Mouse (Mus musculus) adrenal gland (tissue): Measurements from ENCODE around the gene Phactr4.

ENCODE experiments used
- intact Hi-C: fragments of 180-260 bp; cut with DNase I; formaldehyde crosslinking; loops from one replicate; pipeline ENCODE4 v1.15.1; 2025
- long read RNA-seq, 2 experiments: library from polyadenylated mRNA; unstranded; transcript quantifications; one replicate each; pipeline ENCODE4 v2.0.0; 2020; ENCODE audit warnings: borderline replicate concordance in 1 of 2; ENCODE audit not compliant: insufficient replicate concordance in 1 of 2

The Phactr4 gene
- long read RNA-seq, experiment 1, partial matches to known transcripts, result 3 of 4 reads
- long read RNA-seq, experiment 1, other reads (novel, unspliced or antisense), result 1 of 4 reads
- long read RNA-seq, experiment 2, partial matches to known transcripts, result 4 of 9 reads
- long read RNA-seq, experiment 2, other reads (novel, unspliced or antisense), result 5 of 9 reads

DNA sequence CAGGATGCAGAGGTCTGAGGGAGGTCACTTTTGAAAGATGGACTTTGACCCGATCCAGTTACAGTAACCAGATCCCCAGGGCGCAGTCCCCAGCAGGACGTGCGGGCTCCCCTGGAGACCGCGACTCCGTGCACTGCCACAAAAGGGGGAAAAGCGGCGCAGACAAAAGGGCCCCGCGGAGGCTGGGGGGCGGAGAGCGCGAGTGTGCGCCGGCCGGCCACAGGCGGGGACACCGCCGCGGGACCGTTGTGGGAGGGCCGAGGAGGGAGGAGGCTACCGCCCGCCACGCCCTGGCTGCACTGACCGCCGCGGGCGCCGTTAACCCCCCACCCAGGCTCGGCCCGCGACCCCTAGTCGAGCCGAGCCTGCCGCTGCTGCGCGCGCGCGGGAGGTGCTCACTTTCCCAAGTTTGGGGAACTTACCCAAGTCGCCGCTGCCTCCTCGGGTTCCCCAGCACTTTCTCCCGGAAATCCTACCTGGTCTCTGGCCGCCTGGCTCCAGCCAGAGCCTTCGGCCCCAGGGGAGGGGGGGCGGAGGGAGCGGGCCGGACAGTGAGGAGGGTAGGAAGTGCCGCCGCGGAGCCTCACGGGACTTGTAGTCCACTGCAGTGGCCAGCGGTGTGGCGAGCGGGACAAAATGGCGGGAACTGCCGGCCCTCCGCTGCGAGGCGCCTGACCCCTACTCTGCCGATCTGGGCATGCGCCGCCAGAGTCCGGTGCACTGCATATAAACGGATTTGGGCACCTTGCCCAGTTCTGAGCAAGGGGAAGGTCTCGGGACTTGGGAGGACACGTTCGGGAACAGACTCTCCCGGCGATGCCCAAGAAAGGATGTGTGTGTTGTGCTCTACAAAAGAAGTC, at the start of gene Phactr4:
TSS of gene Phactr4 (minus strand) at position 567 of the 860 bp plus-strand sequence.
- intact Hi-C loops, result loop anchor here (5.0 kb wide), 2 partner anchors 40 to 90 kb away; partner anchors contain the start of genes Med18 and Sesn2

DNA sequence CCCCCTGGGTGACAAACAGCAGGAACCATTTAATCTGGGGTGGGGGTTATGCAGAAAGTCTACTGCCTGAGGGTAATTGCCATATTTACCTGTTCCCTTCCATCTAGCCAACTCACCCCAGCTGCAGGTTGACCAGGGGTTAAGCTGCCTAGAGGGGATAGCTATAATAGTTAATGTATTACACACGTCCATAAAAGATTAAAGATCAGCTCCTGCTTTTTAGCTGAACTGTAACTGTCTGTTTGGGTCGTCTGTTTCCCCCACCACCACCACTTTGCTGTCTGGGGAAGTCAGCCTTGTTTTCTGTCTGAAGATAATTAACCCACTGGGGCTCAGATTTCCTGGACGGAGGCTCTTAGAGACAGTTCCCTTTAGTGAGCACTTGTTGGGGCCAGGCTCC, 47.6 kb upstream of the Phactr4 start:
- intact Hi-C loops, result loop anchor here (5.0 kb wide), 1 partner anchor 37 kb away; no protein-coding TSS in a partner anchor

DNA sequence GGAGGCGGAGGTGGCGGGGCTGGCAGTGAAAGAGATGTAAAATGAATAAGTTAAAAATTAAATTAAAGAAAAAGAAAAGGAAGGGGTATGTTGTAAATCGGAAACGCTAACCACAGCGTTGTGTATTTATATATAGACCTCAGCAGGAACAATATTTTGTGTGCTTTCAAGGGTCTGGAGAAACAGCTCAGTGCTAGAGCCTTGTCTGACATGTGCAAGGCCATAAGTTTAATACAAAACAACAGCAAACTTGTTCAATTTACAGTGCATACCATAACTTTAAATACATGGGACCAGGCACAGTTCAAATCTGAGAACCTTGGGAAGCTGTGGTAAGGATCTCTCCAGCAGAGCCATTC, 41.9 kb upstream of the Phactr4 start:
- intact Hi-C loops, result loop anchor here (5.0 kb wide), 1 partner anchor 42 kb away; the partner anchor contains the start of gene Phactr4

DNA sequence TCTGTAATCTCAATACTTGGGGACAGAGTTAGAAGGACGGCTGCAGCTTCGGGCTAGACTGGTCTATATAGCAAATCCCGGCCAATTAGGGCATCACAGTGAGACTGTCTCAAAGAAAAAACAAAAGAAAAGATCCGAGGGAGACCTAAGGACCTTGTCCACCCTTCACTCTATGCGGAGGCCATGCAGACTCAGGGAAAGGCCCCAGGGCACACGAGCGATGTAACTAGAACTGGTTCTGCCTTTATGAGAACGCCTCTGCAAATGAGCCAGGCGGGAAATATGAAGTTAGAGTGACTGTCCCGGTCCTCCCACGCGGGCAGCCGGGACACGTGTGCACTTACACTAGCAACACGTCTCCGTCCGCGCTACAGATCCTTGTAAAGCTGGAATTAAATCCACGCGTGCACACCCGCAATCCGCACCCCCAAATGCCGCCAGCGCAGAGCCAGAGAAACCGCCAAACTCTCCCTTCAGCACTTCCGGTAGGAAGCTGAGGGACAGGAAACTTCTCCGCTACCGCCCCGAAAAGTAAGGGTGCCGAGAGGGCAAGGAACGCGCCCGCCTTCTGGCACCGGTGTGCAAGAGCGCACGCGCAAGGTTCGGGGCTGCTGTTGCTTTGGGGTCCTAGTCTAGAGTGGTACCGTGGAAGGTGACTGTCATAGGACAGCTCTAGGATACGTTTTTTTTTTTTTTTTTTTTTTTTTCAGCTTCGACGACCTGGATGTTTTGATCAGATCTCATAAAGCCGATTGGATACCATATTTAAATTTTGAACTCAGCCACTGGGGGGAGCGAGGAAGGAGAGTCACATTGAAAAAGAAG, 41.4 kb upstream of the Phactr4 start, which contains the start of gene Med18:
TSS of gene Med18 (minus strand) at position 492 of the 825 bp plus-strand sequence.
- intact Hi-C loops, result loop anchor here (5.0 kb wide), 1 partner anchor 41 kb away; the partner anchor contains the start of gene Phactr4

DNA sequence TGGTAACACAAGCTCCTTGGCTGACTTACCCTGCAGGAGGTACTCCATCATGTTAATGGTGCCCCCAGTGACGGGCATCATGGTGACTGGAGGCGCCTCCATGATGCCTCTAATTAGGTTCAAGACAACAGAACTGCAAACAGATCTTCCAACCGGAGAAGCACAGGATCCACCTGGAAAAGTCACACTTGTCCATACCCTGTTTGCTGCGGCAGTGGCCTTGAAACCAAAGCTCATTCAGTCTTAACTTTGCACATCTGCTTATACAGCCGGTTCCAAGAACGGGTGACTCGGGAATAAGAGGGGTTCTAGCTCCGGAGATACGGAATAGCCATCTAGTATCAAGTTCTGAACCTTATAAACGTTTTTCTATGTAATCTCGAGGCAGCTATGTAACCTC, 40.5 kb upstream of the Phactr4 start:
- intact Hi-C loops, result loop anchor here (5.0 kb wide), 1 partner anchor 41 kb away; the partner anchor contains the start of gene Phactr4

DNA sequence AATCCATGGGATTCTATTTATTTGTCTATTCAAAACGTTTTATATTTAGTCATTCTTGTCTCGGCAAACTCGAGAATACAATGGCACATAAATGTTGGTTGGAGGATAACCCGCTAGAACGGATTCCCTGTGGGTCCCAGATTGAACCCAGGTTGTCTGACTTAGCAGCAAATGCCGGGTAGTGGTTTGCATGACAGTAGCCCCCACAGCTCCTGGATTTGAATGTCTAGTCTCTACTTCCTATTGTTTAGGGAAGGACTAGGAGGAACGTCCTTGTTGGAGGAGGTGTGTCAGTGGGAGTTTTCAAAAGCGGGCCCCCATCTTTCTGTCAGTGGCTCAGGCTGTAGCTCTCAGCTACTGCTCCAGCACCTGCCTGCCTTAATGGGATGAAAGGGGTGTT, 37.9 kb upstream of the Phactr4 start:
- intact Hi-C loops, result loop anchor here (5.0 kb wide), 1 partner anchor 38 kb away; the partner anchor contains the start of gene Phactr4

DNA sequence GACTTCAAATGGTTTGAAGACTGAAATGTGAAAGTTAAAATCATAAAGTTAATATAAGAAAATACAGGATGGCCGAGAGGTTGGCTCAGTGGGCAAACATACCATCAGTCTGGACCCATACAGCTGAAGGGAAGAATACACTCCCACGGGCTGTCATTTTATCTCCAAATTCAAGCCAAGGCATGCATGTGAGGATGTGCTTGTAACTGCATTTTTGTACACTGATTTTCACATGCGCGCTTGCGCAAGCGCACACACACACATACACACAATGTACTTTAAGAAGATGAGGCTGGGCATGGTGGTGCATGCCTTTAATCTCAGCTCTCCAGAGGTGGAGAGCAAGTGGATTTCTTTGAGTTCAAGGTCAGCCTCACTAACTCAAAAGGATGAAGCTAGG, 33.3 kb upstream of the Phactr4 start:
- intact Hi-C loops, result no loop called here

DNA sequence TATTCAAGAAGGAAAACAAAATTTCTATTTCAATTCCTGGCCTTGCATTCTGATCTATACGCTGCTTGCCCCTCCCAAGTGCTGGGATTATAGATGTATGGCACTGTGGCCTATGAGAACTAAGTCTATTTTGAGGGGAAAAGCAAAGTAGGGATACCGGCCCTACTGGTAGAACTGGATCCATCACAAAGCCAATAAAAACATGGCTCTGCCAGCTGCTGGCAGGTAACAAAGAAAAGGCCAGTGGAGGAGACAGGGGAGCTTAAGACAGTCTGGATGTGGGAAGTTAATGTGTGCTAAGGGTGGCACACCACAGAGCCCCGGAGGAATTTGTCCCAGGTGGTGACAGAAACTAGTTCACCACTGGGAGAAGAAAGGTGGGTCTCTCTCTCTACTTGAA, 32.9 kb upstream of the Phactr4 start:
- intact Hi-C loops, result no loop called here

DNA sequence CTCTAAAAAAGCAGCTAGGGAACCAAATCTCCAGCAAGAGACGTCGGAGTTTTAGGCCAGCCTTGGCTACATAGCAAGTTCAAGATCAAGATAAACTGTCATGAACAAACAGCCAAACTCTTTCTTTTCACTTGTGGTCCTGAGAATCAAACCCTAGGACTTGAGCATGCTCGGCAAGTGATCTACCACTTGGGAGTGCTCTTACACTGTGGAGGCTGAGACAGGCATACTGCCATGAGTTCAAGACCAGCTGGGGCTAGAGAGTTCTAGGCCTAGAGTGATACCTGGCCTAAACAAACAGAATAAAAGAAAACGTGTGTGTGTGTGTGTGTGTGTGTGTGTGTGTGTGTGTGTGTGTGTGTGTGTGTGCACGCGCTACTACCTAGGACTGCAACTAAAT, 31.9 kb upstream of the Phactr4 start:
- intact Hi-C loops, result no loop called here

DNA sequence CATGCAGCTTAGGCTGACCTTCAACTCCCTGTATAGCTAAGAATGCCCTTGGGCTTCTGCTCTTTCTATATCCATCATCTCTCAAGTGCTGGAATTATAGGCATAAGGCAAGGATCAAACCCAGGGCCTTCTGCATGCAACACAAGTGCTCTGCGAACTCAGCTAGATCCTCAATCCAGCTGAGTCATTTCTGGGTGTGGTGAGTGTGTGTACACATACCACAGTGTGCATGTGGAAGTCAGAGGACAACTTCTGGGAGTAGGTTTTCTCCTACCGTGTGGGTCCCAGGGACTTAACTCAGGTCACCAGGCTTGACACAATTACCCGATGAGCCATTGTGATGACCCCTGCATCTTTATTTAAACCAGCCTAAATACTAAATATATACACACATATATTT, 27.5 kb upstream of the Phactr4 start:
- intact Hi-C loops, result no loop called here

DNA sequence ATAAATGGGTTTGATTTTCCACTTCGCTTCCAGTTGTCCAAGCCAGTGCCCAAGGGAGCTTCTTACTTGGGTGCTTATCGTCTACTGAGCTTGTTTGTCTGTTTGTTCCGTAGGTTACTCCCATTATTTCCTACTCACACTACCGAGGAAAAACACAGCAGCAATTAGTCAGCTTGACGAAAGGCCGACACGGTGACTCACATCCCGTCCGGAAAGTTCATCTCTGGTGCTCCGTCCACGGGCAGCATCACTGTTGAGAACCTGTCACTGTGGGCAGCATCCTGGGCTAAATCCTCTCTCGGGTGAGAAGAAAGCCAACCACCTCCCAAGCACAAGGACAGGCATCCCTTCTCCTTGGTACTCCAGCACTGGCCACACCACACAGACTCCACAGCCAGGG, 23.8 kb upstream of the Phactr4 start:
- intact Hi-C loops, result no loop called here

DNA sequence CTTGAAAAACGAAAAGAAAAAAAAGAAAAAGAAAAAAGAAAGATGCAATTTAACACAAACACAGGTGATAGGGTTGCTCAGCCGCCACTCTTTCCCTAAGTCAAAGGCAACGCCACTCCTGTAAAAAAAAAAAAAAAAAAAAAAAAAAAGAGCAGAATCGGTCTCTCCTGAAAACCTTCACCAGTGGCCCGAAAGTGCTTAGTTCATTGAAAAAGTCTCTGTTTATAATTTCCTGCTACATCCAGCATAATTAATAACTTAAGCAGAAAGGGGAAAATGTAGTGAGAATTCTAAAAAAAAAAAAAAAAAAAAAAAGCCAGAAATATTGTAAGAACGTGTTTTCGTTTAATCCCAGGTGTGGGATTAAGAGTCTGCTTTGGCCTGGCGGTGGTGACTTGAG, 22.2 kb upstream of the Phactr4 start:
- intact Hi-C loops, result no loop called here

DNA sequence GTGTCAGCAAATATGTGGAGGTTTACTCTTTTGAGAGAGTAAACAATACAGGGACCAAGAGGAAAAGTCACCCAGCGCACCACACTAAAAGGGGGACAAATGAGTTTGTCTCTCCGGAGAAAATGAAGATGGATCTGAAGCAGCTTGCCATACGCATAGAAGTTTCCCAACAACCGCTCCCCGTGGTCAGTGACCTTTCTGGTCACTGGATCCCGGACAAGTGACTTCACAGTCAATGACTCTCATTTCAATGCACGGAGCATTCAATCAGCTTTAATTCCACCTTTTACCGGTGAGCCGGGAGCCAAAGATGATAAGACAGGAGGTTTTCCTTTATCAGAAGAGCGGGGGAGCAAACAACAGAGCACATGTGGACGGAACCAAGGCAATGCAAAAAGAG, 15.6 kb upstream of the Phactr4 start:
- intact Hi-C loops, result no loop called here

DNA sequence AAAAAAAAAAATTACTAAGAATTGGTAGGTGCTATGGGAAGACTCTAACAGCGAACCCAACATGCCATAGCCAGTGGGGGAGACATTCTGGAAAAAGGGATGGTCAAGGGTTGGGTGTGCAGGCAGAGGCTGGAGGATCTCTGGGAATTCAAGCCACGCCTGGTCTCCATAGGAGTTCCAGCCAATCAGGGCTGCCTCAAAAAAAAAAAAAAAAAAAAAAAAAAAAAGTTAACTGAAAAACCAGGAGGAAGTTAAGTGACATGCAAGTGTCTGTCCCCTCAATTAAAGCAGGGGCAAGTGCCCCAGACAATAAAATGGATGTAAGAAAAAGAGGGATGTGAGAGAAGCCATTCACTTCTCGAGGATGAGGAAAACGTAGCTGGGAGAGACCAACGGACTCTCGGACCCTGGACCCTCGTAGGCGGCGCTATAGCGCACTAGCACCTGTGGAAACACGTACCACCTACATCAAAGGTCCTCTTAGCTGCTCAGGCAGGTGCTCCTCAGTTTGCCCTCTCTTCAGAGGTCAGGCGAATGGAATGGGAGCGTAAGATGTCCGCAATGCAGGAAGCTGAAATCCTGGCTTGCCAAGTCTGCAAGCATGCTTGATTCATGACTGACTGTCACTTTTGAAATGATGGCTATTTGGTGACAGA, 10.6 kb upstream of the Phactr4 start:
- intact Hi-C loops, result no loop called here

DNA sequence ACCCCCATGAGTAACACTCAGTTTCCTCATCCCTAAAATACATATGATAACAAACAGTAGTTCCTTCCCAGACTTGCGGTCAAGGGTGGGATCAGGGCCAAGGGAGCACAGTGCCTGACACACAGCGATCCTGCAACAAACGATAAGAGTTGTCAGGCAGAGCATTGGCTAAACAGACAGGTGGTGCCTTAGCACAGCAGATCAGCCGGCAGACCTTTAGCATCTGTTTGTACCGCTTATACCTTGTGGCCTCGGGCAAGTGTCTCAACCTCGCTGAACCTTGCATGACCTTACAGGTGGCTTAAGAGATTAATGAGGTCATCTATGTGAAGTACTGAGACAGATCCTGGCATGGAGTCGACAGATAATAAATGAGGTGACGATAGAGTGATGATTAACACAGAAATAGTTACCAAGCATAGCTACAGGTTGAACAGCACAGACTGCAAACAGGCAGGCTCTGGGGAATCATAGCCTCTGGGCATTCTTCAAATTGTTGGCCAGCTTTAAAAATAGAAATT, 5.8 kb upstream of the Phactr4 start:
- intact Hi-C loops, result no loop called here

DNA sequence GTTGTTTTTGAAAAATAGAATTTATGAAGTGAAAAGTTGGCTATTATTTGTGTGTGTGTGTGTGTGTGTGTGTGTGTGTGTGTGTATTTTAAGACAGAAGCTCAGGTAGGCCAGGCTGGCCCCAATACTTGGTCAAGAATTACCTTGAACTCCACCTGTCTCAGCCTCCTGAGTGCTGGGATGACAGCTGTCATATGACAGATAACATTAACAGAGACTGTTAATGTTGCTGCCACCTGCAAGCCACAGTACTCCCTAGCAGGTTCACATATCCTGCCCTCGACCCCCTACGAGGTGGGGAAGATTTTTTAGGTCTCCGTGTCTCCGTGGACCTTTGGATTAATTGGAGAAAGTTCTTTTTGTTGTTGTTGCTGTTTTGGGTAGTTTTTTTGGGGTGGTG, 5.2 kb upstream of the Phactr4 start:
- intact Hi-C loops, result no loop called here

DNA sequence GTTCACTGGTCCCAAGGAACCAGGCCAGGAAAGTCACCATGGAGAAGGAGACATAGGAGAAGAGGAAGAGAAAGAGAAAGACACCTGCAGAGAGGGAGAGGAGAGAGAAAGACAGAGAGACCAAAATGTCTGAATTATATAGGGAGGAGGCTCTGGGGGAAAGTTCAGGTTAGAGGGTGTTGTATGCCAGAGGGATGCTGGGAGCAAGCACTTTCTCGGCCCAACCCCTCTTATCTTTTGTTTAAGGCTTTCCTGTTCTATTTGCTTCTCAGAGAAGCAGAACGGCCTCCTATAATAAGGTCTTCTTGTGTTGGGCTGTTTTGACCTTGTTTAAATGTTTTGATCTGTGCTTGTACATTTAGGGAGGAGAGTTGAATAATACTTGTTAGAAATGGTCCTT, 3.7 kb upstream of the Phactr4 start:
- intact Hi-C loops, result no loop called here

DNA sequence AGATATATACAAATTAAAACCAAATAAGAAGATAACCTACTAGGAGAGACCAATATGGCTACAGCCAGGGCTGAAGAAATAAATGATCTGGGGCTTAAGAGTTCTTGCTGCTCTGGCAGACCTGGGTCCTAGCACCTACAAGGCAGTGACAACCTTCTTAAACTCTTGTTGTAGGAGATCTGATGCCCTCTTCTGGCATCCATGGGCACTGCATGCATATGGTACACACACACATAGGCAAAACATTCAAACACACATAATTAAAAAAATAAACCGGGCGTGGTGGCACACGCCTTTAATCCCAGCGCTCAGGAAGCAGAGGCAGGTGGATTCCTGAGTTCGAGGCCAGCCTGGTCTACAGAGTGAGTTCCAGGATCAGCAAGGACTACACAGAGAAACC, 2.5 kb upstream of the Phactr4 start:
- intact Hi-C loops, result loop anchor here (5.0 kb wide), 2 partner anchors 38 to 88 kb away; partner anchors contain the start of genes Med18 and Sesn2

DNA sequence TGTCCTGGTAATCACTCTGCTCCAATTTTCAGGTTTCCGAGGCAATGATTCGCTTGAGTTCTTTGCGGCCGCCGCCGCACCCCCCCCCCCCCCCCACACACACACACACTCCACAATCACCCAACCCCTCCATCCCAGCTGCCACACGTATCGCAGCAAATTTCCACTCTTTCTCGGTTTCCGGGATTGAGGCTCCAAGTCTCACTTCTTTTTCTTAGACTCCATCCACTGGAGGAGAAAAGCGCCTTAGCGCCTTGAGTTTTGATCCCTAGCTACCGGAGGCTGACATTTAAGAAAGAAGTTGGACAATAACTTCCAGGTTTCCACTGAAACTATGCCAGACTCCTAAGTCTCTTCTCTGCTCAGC, 750 bp downstream of the Phactr4 start:
- intact Hi-C loops, result loop anchor here (5.0 kb wide), 2 partner anchors 41 to 91 kb away; partner anchors contain the start of genes Med18 and Sesn2

DNA sequence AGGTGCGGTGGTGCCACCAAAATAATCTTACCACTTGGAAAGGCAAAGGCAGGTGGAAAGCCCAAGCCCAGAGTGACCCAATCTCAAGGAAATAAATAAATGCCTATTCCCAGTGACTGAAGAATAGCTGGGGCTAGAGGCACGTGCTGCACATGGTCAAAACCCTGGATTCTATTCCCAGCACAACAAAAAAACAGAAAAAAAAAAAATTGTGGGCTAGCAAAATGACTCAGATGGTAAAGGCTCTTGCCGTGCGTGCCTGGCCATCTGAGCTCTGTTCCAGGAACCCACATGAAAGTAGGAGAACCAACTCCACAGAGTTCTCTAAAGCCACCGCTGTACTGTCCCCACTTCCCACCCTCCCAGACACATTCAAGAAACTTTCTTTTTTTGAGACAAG, 1.8 kb downstream of the Phactr4 start:
- intact Hi-C loops, result loop anchor here (5.0 kb wide), 2 partner anchors 42 to 92 kb away; partner anchors contain the start of genes Med18 and Sesn2

DNA sequence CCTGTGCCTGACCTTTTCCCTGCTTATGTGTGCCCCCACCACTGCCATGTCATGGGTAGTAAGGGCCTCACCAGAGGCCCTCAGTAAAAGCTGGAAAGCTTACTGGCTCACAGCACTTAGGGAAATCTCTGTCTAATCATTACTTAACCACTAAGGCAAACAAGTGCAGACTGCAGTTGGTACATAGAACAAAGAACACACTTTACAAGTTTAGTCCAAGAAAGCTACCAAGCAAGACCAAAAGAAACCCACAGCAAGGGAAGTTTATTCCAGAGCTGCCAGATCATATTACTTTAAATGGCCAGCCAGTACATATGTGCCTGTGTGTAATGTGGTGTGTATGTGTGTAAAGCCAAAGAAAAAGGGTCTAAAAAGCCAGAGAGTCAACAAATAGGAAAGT, 6.3 kb downstream of the Phactr4 start:
- intact Hi-C loops, result loop anchor here (10.0 kb wide), 1 partner anchor 121 kb away; no protein-coding TSS in a partner anchor
